Mouse (Mus musculus): ENCODE measurements around the gene Gmnc. TPM values are rescaled to one million over a fixed set of nuclear protein-coding genes. Genes with fewer than 3 reads are reported as not detected.
A peak's percentile ranks its signal among the peaks of the same experiment; 100 is the strongest.

Gene Gmnc
- polyA plus RNA-seq (2016; fragmentation: Nextera tagmentation; extraction: Ambion mirVana): not detected in 2 replicates

- Histone ChIP-seq H3K4me1 (no peaks in the 10 kb centered on the region), H3K36me3 (no peaks in the 10 kb centered on the region), H3K4me2 (replicated peaks) (no peak within 1 kb of the TSS), H3K27ac (no peak within 1 kb of the TSS), H3K4me3 (no peak within 1 kb of the TSS), H3K27me3 (replicated peaks) (no peaks in the 10 kb centered on the region), H3K9ac (no peak within 1 kb of the TSS), H3K9me3 (no peaks in the 10 kb centered on the region)
- 48% methylated on average over 13 of the region's 13 CpGs for WGBS
- ATAC-seq (ENCODE audit: low FRiP score, low read depth): no peak
Measured at GRCm38 (mm10) chr16:26991477-26992300, at the start of gene Gmnc. Gene Gmnc, minus strand, starts transcription at chr16:26991652.

DNA sequence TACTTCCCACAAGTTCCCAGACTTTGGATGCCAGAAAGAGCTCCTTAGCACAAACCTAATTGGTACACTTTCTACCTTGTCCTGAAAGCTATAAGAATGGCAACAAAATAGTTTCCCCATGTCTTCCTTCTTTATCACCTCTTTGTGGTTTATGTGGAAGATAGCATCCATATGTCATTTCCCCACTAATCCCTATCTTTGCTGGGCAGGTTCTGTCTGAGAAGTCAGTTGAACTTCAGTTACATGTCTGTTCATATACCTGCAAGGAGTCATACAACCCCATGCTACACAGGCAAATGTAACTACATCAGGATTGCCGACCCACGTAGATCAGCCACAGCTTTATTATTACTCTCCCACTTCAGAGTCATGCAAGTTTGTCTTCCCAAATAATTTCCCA is 35.8 kb upstream of the Gmnc start:
- WGBS: 100% methylated on average over 2 of the region's 2 CpGs
- Histone ChIP-seq H3K27ac (no peak overlapping the region), H3K4me3 (no peak overlapping the region), H3K27me3 (replicated peaks) (no peaks in the 10 kb centered on the region), H3K4me1 (no peaks in the 10 kb centered on the region), H3K36me3 (no peaks in the 10 kb centered on the region), H3K9me3 (no peaks in the 10 kb centered on the region), H3K4me2 (replicated peaks) (no peak overlapping the region), H3K9ac (no peak overlapping the region)
- ATAC-seq (ENCODE audit: low FRiP score, low read depth): no peak

GRCm38 (mm10) chr16:27026226-27026625 is 34.8 kb upstream of the Gmnc start:
- no peaks in the 10 kb centered on the region for H3K27me3 ChIP-seq (replicated peaks)
- 92% methylated on average over 4 of the region's 4 CpGs for WGBS

GRCm38 (mm10) chr16:27022746-27023145 is 31.3 kb upstream of the Gmnc start:
- ATAC-seq (ENCODE audit: low FRiP score, low read depth): no peak
- Histone ChIP-seq H3K9ac (no peak overlapping the region), H3K36me3 (no peaks in the 10 kb centered on the region), H3K4me2 (replicated peaks) (no peak overlapping the region), H3K4me3 (no peak overlapping the region), H3K27me3 (replicated peaks) (no peaks in the 10 kb centered on the region), H3K27ac (no peak overlapping the region), H3K9me3 (no peaks in the 10 kb centered on the region), H3K4me1 (no peaks in the 10 kb centered on the region)
- WGBS: 93% methylated on average over 2 of the region's 2 CpGs

More at GRCm38 (mm10) chr16:27026226-27026625, 34.8 kb upstream of the Gmnc start:
- Histone ChIP-seq H3K4me2 (replicated peaks) (no peak overlapping the region), H3K9me3 (no peaks in the 10 kb centered on the region), H3K4me3 (no peak overlapping the region), H3K4me1 (no peaks in the 10 kb centered on the region), H3K27ac (no peak overlapping the region), H3K9ac (no peak overlapping the region), H3K36me3 (no peaks in the 10 kb centered on the region)
- no peak for ATAC-seq (ENCODE audit: low FRiP score, low read depth)

DNA sequence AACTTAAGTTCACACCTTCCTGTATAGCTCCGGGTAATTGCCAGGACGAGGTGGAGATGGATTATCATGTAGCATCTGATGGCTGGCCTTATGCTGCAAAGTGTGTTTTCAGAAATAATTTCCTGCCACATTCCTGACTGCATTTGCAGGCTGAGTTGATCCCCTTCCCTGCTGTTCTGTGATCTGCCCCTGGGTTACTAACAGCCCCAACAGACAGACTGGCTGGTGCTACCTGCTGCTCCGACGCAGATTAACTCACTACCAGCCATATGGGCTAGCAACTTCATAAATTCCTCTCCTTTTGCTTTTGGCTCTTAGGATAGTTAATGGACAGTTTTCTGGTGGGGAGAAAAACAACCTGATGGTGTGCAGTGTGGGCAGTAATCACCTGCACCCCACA is 25.9 kb upstream of the Gmnc start:
- ATAC-seq (ENCODE audit: low FRiP score, low read depth): no peak
- Histone ChIP-seq H3K4me1 (no peaks in the 10 kb centered on the region), H3K4me3 (no peak overlapping the region), H3K4me2 (replicated peaks) (no peak overlapping the region), H3K9ac (no peak overlapping the region), H3K9me3 (no peaks in the 10 kb centered on the region), H3K27ac (no peak overlapping the region), H3K27me3 (replicated peaks) (no peaks in the 10 kb centered on the region), H3K36me3 (no peaks in the 10 kb centered on the region)
- WGBS: 48% methylated on average over 4 of the region's 4 CpGs

DNA sequence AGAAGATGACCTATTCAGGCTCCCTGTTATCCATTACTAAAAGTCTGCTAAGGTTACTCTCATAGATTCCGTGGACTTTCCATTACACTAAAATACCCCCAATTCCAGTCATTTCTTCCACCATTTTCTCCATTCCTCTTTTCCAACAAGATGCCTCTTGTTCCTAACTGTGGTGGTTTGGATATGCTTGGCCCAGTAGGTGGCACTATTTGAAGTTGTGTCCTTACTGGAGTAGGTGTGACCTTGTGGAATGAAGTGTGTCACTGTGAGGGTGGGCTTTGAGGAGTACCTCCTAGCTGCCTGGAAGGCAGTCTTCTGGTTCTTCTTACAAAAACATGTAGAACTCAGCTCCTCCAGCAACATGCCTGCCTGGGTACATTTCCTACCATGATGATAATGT is 11.3 kb upstream of the Gmnc start:
- no peak overlapping the region for H3K9ac ChIP-seq
- no peaks in the 10 kb centered on the region for H3K4me1 ChIP-seq
- H3K9me3 ChIP-seq: no peaks in the 10 kb centered on the region
- no peak overlapping the region for H3K27ac ChIP-seq
- no peak for ATAC-seq (ENCODE audit: low FRiP score, low read depth)
- H3K36me3 ChIP-seq: no peaks in the 10 kb centered on the region
- H3K27me3 ChIP-seq (replicated peaks): no peaks in the 10 kb centered on the region
- H3K4me3 ChIP-seq: no peak overlapping the region
- no peak overlapping the region for H3K4me2 ChIP-seq (replicated peaks)
- WGBS: 78% methylated on average over 1 of the region's 1 CpGs

- Histone ChIP-seq H3K4me3 (no peak overlapping the region), H3K9ac (no peak overlapping the region), H3K27ac (no peak overlapping the region), H3K9me3 (no peaks in the 10 kb centered on the region), H3K4me2 (replicated peaks) (no peak overlapping the region), H3K36me3 (no peaks in the 10 kb centered on the region), H3K4me1 (no peaks in the 10 kb centered on the region), H3K27me3 (replicated peaks) (no peaks in the 10 kb centered on the region)
- 3% methylated on average over 2 of the region's 2 CpGs for WGBS
- ATAC-seq (ENCODE audit: low FRiP score, low read depth): no peak; the same call in 1 of the 2 replicates
Measured at GRCm38 (mm10) chr16:26999563-26999962, 8.1 kb upstream of the Gmnc start.

- Histone ChIP-seq H3K27me3 (replicated peaks) (no peaks in the 10 kb centered on the region), H3K9ac (no peak overlapping the region), H3K9me3 (no peaks in the 10 kb centered on the region), H3K27ac (no peak overlapping the region), H3K4me2 (replicated peaks) (no peak overlapping the region), H3K36me3 (no peaks in the 10 kb centered on the region), H3K4me3 (no peak overlapping the region), H3K4me1 (no peaks in the 10 kb centered on the region)
- ATAC-seq (ENCODE audit: low FRiP score, low read depth): no peak
- 76% methylated on average over 19 of the region's 19 CpGs for WGBS
Measured at GRCm38 (mm10) chr16:26989415-26990315, 1.8 kb downstream of the Gmnc start.

- Histone ChIP-seq H3K9ac (no peak overlapping the region), H3K27ac (no peak overlapping the region), H3K27me3 (replicated peaks) (no peaks in the 10 kb centered on the region), H3K4me2 (replicated peaks) (no peak overlapping the region), H3K4me3 (no peak overlapping the region), H3K4me1 (no peaks in the 10 kb centered on the region), H3K36me3 (no peaks in the 10 kb centered on the region), H3K9me3 (no peaks in the 10 kb centered on the region)
- no peak for ATAC-seq (ENCODE audit: low FRiP score, low read depth)
- WGBS: 87% methylated on average over 1 of the region's 1 CpGs
Measured at GRCm38 (mm10) chr16:26988188-26988587, 3.3 kb downstream of the Gmnc start.

DNA sequence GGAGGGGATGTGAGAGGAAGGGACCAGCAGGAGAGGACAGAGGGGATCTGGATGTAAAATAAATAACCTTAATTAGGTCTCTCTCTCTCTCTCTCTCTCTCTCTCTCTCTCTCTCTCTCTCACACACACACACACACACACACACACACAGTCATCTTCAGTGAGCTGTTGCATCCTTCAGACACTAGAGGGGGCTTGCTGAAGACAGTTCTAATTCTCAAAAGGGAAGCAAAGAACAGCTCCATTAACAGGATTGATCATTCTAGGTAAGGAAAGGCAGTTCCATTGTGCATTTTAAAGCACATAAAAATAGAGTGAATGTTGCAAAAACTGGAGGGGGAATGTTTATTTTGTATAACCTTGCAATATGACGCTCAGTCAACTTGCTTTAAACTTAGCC is 5.7 kb downstream of the Gmnc start:
- no peak overlapping the region for H3K4me3 ChIP-seq
- no peak overlapping the region for H3K9ac ChIP-seq
- no peaks in the 10 kb centered on the region for H3K27me3 ChIP-seq (replicated peaks)
- H3K36me3 ChIP-seq: no peaks in the 10 kb centered on the region
- no peak overlapping the region for H3K27ac ChIP-seq
- no peaks in the 10 kb centered on the region for H3K9me3 ChIP-seq
- H3K4me2 ChIP-seq (replicated peaks): no peak overlapping the region
- 82% methylated on average over 1 of the region's 1 CpGs for WGBS
- no peak for ATAC-seq (ENCODE audit: low FRiP score, low read depth)
- H3K4me1 ChIP-seq: no peaks in the 10 kb centered on the region

DNA sequence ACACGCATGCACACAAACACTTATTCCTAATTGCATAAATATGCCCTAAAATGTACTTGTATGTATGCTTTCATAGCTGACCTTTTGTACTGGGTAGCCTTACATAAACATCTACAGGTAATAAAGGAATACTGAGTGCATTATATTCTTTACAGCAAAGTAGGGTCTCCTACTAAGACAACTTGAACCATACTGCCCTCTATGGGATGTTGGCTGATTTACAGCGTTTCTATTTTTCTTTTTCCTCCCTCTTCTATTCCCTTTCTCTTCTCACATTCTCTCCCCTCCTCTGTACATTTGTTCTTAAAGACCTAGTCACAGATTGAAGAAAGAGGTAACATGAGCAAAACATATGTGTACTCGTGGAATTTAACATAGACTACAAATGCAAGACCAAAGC is 9.3 kb downstream of the Gmnc start:
- no peak for ATAC-seq (ENCODE audit: low FRiP score, low read depth)
- no peaks in the 10 kb centered on the region for H3K27me3 ChIP-seq (replicated peaks)
- no peaks in the 10 kb centered on the region for H3K9me3 ChIP-seq
- no peak overlapping the region for H3K4me2 ChIP-seq (replicated peaks)
- no peaks in the 10 kb centered on the region for H3K4me1 ChIP-seq
- H3K4me3 ChIP-seq: no peak overlapping the region
- no peaks in the 10 kb centered on the region for H3K36me3 ChIP-seq
- H3K9ac ChIP-seq: no peak overlapping the region
- WGBS: 35% methylated on average over 3 of the region's 3 CpGs
- H3K27ac ChIP-seq: no peak overlapping the region

DNA sequence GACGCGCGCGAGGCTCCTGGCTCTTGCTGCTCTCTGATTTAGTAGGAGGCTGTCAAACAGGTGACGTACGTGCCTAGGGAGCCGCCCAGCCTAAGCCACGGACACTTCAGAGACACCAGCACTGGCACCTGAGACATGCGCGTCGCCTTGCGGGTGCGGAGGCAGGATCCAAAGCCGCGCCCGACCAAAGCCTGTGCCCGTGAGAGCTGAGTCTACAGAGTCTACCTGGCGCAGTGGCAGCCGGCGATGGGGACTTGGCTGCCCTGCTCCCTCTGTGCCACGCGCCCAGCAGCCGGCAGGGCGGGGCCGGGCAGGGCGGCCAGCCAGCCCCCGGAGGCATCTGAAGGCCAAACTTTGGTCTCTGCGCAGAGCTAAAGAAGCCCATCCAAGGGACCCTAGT is 23.5 kb downstream of the Gmnc start:
- no peaks in the 10 kb centered on the region for H3K9me3 ChIP-seq
- H3K4me1 ChIP-seq: peaks cover 4% of the 10 kb centered on the region
- peak; percentile 61; the same call in 1 of the 2 replicates for ATAC-seq (ENCODE audit: low FRiP score, low read depth)
- WGBS: 2% methylated on average over 28 of the region's 28 CpGs
- H3K9ac ChIP-seq: 0 out of 2 replicates have a peak overlapping the region, but pooled peaks have one; percentile 26
- H3K4me3 ChIP-seq: peak overlapping the region; percentile 29
- peak overlapping the region; percentile 72 for H3K4me2 ChIP-seq (replicated peaks)
- peaks cover 4% of the 10 kb centered on the region for H3K27me3 ChIP-seq (replicated peaks)
- no peaks in the 10 kb centered on the region for H3K36me3 ChIP-seq
- H3K27ac ChIP-seq: no peak overlapping the region
